Comparison of ENCODE assay signal across 8 mouse cellular contexts in genomic region chr7:19075723-19076585, GRCm38 (mm10). TPM values are rescaled to one million over a fixed set of nuclear protein-coding genes. Genes with fewer than 3 reads are reported as not detected.
DNase-seq lines count a peak whose midpoint lies in the region; ATAC-seq and TF ChIP-seq lines count a peak whose summit lies in the region.

Dmwd (plus strand) TSS chr7:19076227.

- peaks cover 31% of the 10 kb centered on the region for H3K36me3 ChIP-seq in hindbrain, embryonic 12.5 days
- peaks cover 8% of the 10 kb centered on the region; the same call in 1 of the 2 replicates for H3K36me3 ChIP-seq in lung, postnatal 0 days (ENCODE audit: insufficient read depth, low read length)

- peak within 1 kb of the TSS; percentile 96 for H3K4me2 ChIP-seq in hindbrain, embryonic 12.5 days (replicated peaks)
- H3K4me2 ChIP-seq in lung, postnatal 0 days (replicated peaks; ENCODE audit: low read depth, low read length) = peak within 1 kb of the TSS; percentile 84

- WGBS in hindbrain, embryonic 12.5 days = 1% methylated on average over 71 of the region's 91 CpGs
- WGBS in lung, postnatal 0 days = under 1% methylated on average over 63 of the region's 91 CpGs

- H3K4me3 ChIP-seq in hindbrain, embryonic 12.5 days = peak within 1 kb of the TSS; percentile 98
- H3K4me3 ChIP-seq in lung, postnatal 0 days (ENCODE audit: low read depth, low read length) = peak within 1 kb of the TSS; percentile 83

- peak; percentile 99 for ATAC-seq in hindbrain, embryonic 12.5 days (ENCODE audit: low FRiP score)
- ATAC-seq in lung, postnatal 0 days = peak; percentile 98

- no peak for TF ChIP-seq EP300 in lung, postnatal 0 days (IDR thresholded peaks at IDR 0.05)

- no peaks in the 10 kb centered on the region for H3K27me3 ChIP-seq in hindbrain, embryonic 12.5 days
- no peaks in the 10 kb centered on the region for H3K27me3 ChIP-seq in lung, postnatal 0 days (replicated peaks; ENCODE audit: insufficient read depth, low read length)

- peak within 1 kb of the TSS; percentile 71 for H3K27ac ChIP-seq in hindbrain, embryonic 12.5 days
- H3K27ac ChIP-seq in lung, postnatal 0 days (ENCODE audit: low read length) = peak within 1 kb of the TSS; percentile 88

- peak; percentile 99 for DNase-seq in R1 (ENCODE audit: low read depth, low spot score)
- peak; percentile 94 to 96 for DNase-seq in cerebellum, postnatal 14 days
- peak; percentile 95 to 98 for DNase-seq in frontal cortex, postnatal 14 days (ENCODE audit: low spot score in 2 of 2)
- peak; percentile 96 for DNase-seq in layer of hippocampus, postnatal 10 days (ENCODE audit: low spot score in 2 of 2)
- DNase-seq in lung, postnatal 0 days (ENCODE audit: low spot score) = peak; percentile 99
- DNase-seq in ovary, postnatal 36 days (ENCODE audit: low spot score) = peak; percentile 95
- peak; percentile 95 for DNase-seq in thymus, postnatal 14 days

- H3K4me1 ChIP-seq in hindbrain, embryonic 12.5 days = peaks cover 20% of the 10 kb centered on the region
- peaks cover 12% of the 10 kb centered on the region; the same call in 1 of the 2 replicates for H3K4me1 ChIP-seq in lung, postnatal 0 days (ENCODE audit: insufficient read depth, low read depth, low read length)

- H3K9me3 ChIP-seq in hindbrain, embryonic 12.5 days (replicated peaks) = no peaks in the 10 kb centered on the region
- H3K9me3 ChIP-seq in lung, postnatal 0 days (ENCODE audit: low read length) = no peaks in the 10 kb centered on the region

- peak within 1 kb of the TSS; percentile 95 for H3K9ac ChIP-seq in hindbrain, embryonic 12.5 days
- H3K9ac ChIP-seq in lung, postnatal 0 days (replicated peaks; ENCODE audit: low read depth) = peak within 1 kb of the TSS; percentile 87

- TF ChIP-seq CTCF in lung, postnatal 0 days (IDR thresholded peaks at IDR 0.05) = no peak

RNA-seq across cellular contexts. Expression of gene Dmwd, which starts in this region (rescaled TPM):
- 20.1 and 23.6 TPM in 2 replicates for polyA plus RNA-seq in hindbrain, embryonic 12.5 days (2016; fragmentation: Nextera tagmentation; extraction: Ambion mirVana)
- total RNA-seq in layer of hippocampus, postnatal 10 days (2021) = 100 to 1,000 TPM; 141 to 148 TPM
- polyA plus RNA-seq in lung, postnatal 0 days (2015; fragmentation: Nextera tagmentation; extraction: Ambion mirVana) = 9.7 and 12.0 TPM in 2 replicates

Comparison
In these comparisons a context has a peak if more than half of its experiments do, and no peak if none do; other contexts are left out.
1. Peak in every context shown above with its lines: DNase-seq, ATAC-seq, H3K4me3 ChIP-seq and H3K27ac ChIP-seq.